Mouse (Mus musculus) small intestine, adult 2 months (tissue): ENCODE data around the gene Etfb. TPM values are rescaled to one million over a fixed set of nuclear protein-coding genes. Genes with fewer than 3 reads are reported as not detected.

Experiments used
- H3K27ac ChIP-seq: fragments of 200-500 bp; 2 replicates; pipeline ENCODE4 v1.5.1; 2012; ENCODE audit warnings: low read depth, low read length, control low read depth, inconsistent platforms; ENCODE audit not compliant: insufficient read depth
- H3K27me3 ChIP-seq: fragments of 200-500 bp; 2 replicates; pipeline ENCODE4 v1.6.1; 2012; ENCODE audit warnings: mild to moderate bottlenecking, moderate library complexity, low read length, inconsistent platforms; ENCODE audit not compliant: control insufficient read depth, insufficient read depth
- H3K36me3 ChIP-seq: fragments of 200-500 bp; 2 replicates; pipeline ENCODE4 v1.6.1; 2012; ENCODE audit warnings: mild to moderate bottlenecking, low read length, control low read depth, inconsistent platforms; ENCODE audit not compliant: control insufficient read depth, insufficient read depth
- H3K4me1 ChIP-seq: fragments of 200-500 bp; 2 replicates; pipeline ENCODE4 v1.6.1; 2012; ENCODE audit warnings: low read length, inconsistent platforms, mixed read lengths; ENCODE audit not compliant: control insufficient read depth, insufficient read depth, insufficient read length
- H3K4me3 ChIP-seq: fragments of 200-500 bp; 2 replicates; pipeline ENCODE4 v1.5.1; 2012; ENCODE audit warnings: low read depth, mild to moderate bottlenecking, control low read depth, inconsistent platforms, low read length, moderate library complexity
- CTCF ChIP-seq: fragments of 200-500 bp; IDR thresholded peaks from 2 replicates; pipeline ENCODE4 v1.5.1; 2012; ENCODE audit warnings: low read depth, mild to moderate bottlenecking, control low read depth, inconsistent platforms, low read length, moderate library complexity, mixed read lengths; ENCODE audit not compliant: insufficient replicate concordance, insufficient read length; ENCODE audit errors: extremely low read depth
- POLR2A ChIP-seq: fragments of 200-500 bp; IDR thresholded peaks from 2 replicates; pipeline ENCODE4 v1.6.1; 2012; ENCODE audit warnings: low read depth, mild to moderate bottlenecking, control low read depth, inconsistent platforms, low read length, moderate library complexity
- WGBS: fragments of 180-500 bp; shearing (Covaris S2); methylation state at CpG from one replicate; pipeline ENCODE4 v1.1.7; 2018; 5-methylcytosine and 5-hydroxymethylcytosine counted together
- polyA plus RNA-seq: library from polyadenylated mRNA; depleted of rRNA; stranded (reverse); fragments of >200 nt; gene quantifications from 2 replicates; pipeline ENCODE4 v1.2.3, GENCODE M21; 2012

Etfb gene
- polyA plus RNA-seq, 1 experiment = 66.8 TPM

GRCm38 (mm10) chr7:43447801-43448200 lies 3.9 kb downstream of the Etfb start:
- no peaks in the 10 kb centered on the region for H3K27me3 ChIP-seq
- H3K4me3 ChIP-seq = no peak overlapping the region
- H3K4me1 ChIP-seq = peaks cover 4% of the 10 kb centered on the region; the same call in 1 of the 2 replicates
- WGBS = 69% methylated on average over 4 of the region's 4 CpGs
- H3K27ac ChIP-seq = no peak overlapping the region
- peaks cover 2% of the 10 kb centered on the region; the same call in 1 of the 2 replicates for H3K36me3 ChIP-seq
- no peak for TF ChIP-seq POLR2A
- TF ChIP-seq CTCF = no peak

- 69% methylated on average over 3 of the region's 3 CpGs for WGBS
- Histone ChIP-seq H3K4me1 (peaks cover 8% of the 10 kb centered on the region), H3K4me3 (no peak overlapping the region), H3K27ac (no peak overlapping the region), H3K36me3 (peaks cover 2% of the 10 kb centered on the region; the same call in 1 of the 2 replicates), H3K27me3 (no peaks in the 10 kb centered on the region)
- TF ChIP-seq CTCF (no peak), POLR2A (no peak)
Observed at GRCm38 (mm10) chr7:43448246-43448645, 4.4 kb downstream of the Etfb start.

GRCm38 (mm10) chr7:43449811-43450210 lies 5.9 kb downstream of the Etfb start:
- TF ChIP-seq POLR2A (no peak), CTCF (no peak)
- WGBS = 94% methylated on average over 2 of the region's 2 CpGs
- Histone ChIP-seq H3K36me3 (peaks cover 5% of the 10 kb centered on the region), H3K27me3 (no peaks in the 10 kb centered on the region), H3K27ac (no peak overlapping the region), H3K4me1 (peaks cover 13% of the 10 kb centered on the region), H3K4me3 (no peak overlapping the region)

- WGBS = 91% methylated on average over 11 of the region's 11 CpGs
- H3K27me3 ChIP-seq = no peaks in the 10 kb centered on the region
- no peak overlapping the region for H3K4me3 ChIP-seq
- TF ChIP-seq POLR2A = no peak
- TF ChIP-seq CTCF = no peak
- H3K36me3 ChIP-seq = peaks cover 20% of the 10 kb centered on the region
- H3K4me1 ChIP-seq = peaks cover 13% of the 10 kb centered on the region
- H3K27ac ChIP-seq = no peak overlapping the region
Observed at GRCm38 (mm10) chr7:43451726-43452125, 7.8 kb downstream of the Etfb start.

- 51% methylated on average over 4 of the region's 4 CpGs for WGBS
- Histone ChIP-seq H3K27ac (no peak overlapping the region), H3K4me1 (peaks cover 13% of the 10 kb centered on the region), H3K4me3 (no peak overlapping the region), H3K27me3 (no peaks in the 10 kb centered on the region), H3K36me3 (peaks cover 28% of the 10 kb centered on the region)
- TF ChIP-seq CTCF (no peak), POLR2A (no peak)
Observed at GRCm38 (mm10) chr7:43452609-43453008, 8.7 kb downstream of the Etfb start.

GRCm38 (mm10) chr7:43453599-43454355 lies 9.9 kb downstream of the Etfb start:
- Histone ChIP-seq H3K36me3 (peaks cover 28% of the 10 kb centered on the region), H3K4me3 (peak overlapping the region; percentile 19; the same call in 1 of the 2 replicates), H3K27me3 (no peaks in the 10 kb centered on the region), H3K27ac (peak overlapping the region; percentile 86), H3K4me1 (peaks cover 13% of the 10 kb centered on the region)
- 46% methylated on average over 14 of the region's 14 CpGs for WGBS
- TF ChIP-seq POLR2A = no peak
- no peak for TF ChIP-seq CTCF

GRCm38 (mm10) chr7:43454371-43454770 lies 10.5 kb downstream of the Etfb start:
- H3K36me3 ChIP-seq = peaks cover 28% of the 10 kb centered on the region
- no peak for TF ChIP-seq POLR2A
- no peak for TF ChIP-seq CTCF
- no peak overlapping the region for H3K4me3 ChIP-seq
- H3K4me1 ChIP-seq = peaks cover 13% of the 10 kb centered on the region
- peak overlapping the region; percentile 86; the same call in 1 of the 2 replicates for H3K27ac ChIP-seq
- 60% methylated on average over 6 of the region's 6 CpGs for WGBS
- H3K27me3 ChIP-seq = no peaks in the 10 kb centered on the region
